Mouse (Mus musculus): ENCODE data around the gene C4bp. TPM values are rescaled to one million over a fixed set of nuclear protein-coding genes. Genes with fewer than 3 reads are reported as not detected.

The C4bp gene
- polyA plus RNA-seq (2012; rRNA removed): 0.22 and 0.46 TPM in 2 replicates

GRCm38 (mm10) chr1:130661454-130661853, at the start of gene C4bp:
Gene C4bp (minus strand): TSS chr1:130661632.

GRCm38 (mm10) chr1:130629521-130629920, 31.9 kb downstream of the C4bp start, which contains the start of gene Zp3r:
Gene Zp3r (minus strand): TSS chr1:130629621.

Other genes starting within 250 kb of the C4bp start
- not detected in 2 replicates for gene Cd55b, start 238.6 kb downstream of the C4bp start, polyA plus RNA-seq (2012; rRNA removed)
- 11.3 and 13.3 TPM in 2 replicates for gene Cd55, start 198.9 kb downstream of the C4bp start, polyA plus RNA-seq (2012; rRNA removed)
- not detected in 2 replicates for gene Zp3r, start 32.0 kb downstream of the C4bp start, polyA plus RNA-seq (2012; rRNA removed)
- not detected in 2 replicates for gene Gm29427, start 54.2 kb upstream of the C4bp start, polyA plus RNA-seq (2012; rRNA removed)
- 0.54 and 0.55 TPM in 2 replicates for gene Yod1, start 55.7 kb upstream of the C4bp start, polyA plus RNA-seq (2012; rRNA removed)
- 1.6 and 2.4 TPM in 2 replicates for gene Pfkfb2, start 67.6 kb upstream of the C4bp start, polyA plus RNA-seq (2012; rRNA removed)
- 10.8 and 14.0 TPM in 2 replicates for gene AA986860, start 70.3 kb upstream of the C4bp start, polyA plus RNA-seq (2012; rRNA removed)
- gene Fcamr, start 139.3 kb upstream of the C4bp start, polyA plus RNA-seq (2012; rRNA removed): 0.06 and 0.19 TPM in 2 replicates
- 4.1 and 8.9 TPM in 2 replicates for gene Pigr, start 165.1 kb upstream of the C4bp start, polyA plus RNA-seq (2012; rRNA removed)
- 0.22 and 0.56 TPM in 2 replicates for gene Fcmr, start 204.0 kb upstream of the C4bp start, polyA plus RNA-seq (2012; rRNA removed)
- gene Il24, start 225.8 kb upstream of the C4bp start, polyA plus RNA-seq (2012; rRNA removed): not detected in 2 replicates
- not detected in 2 replicates for gene Il20, start 249.8 kb upstream of the C4bp start, polyA plus RNA-seq (2012; rRNA removed)

Data from stomach, adult 2 months (tissue).